Mouse (Mus musculus): ENCODE results near the gene Cfap54. TPM values are rescaled to one million over a fixed set of nuclear protein-coding genes. Genes with fewer than 3 reads are reported as not detected.

Cfap54 gene
- polyA plus RNA-seq, 1 experiment from 2014 or later: 0.40 TPM

DNA sequence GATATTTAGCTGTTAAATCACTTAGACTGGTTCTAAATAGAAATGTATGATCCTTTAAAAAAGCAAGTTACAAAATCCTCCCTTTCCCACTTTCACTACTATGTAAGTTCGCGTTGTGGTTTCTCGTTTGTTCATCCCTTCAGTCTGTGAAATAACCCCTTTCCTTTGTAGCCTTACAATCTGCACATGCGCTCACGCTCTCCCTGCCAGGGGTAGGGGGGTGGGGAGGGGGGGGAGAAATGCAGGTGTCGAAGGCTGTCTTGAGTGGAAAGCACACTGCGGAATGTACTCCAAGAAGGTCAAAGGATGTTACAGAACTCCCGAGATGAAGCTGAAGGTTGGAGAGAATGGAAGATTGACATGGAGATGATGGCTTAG lies 2.5 kb upstream of the Cfap54 start:
- H3K4me3 ChIP-seq (ENCODE audit: low read length): no peak overlapping the region
- H3K27me3 ChIP-seq (ENCODE audit: insufficient read depth, low read length): no peaks in the 10 kb centered on the region
- no peak overlapping the region for H3K27ac ChIP-seq (ENCODE audit: low read length)
- H3K36me3 ChIP-seq (ENCODE audit: insufficient read depth, low read length): no peaks in the 10 kb centered on the region
- H3K4me2 ChIP-seq (replicated peaks; ENCODE audit: low read depth, low read length): no peak overlapping the region
- H3K4me1 ChIP-seq (ENCODE audit: insufficient read depth, low read length): peaks cover 3% of the 10 kb centered on the region; the same call in 1 of the 2 replicates
- no peak for ATAC-seq (ENCODE audit: low FRiP score, low TSS enrichment)
- 63% methylated on average over 8 of the region's 8 CpGs for WGBS
- no peaks in the 10 kb centered on the region for H3K9me3 ChIP-seq (ENCODE audit: low read length)
- no peak overlapping the region for H3K9ac ChIP-seq (replicated peaks; ENCODE audit: low read length)

DNA sequence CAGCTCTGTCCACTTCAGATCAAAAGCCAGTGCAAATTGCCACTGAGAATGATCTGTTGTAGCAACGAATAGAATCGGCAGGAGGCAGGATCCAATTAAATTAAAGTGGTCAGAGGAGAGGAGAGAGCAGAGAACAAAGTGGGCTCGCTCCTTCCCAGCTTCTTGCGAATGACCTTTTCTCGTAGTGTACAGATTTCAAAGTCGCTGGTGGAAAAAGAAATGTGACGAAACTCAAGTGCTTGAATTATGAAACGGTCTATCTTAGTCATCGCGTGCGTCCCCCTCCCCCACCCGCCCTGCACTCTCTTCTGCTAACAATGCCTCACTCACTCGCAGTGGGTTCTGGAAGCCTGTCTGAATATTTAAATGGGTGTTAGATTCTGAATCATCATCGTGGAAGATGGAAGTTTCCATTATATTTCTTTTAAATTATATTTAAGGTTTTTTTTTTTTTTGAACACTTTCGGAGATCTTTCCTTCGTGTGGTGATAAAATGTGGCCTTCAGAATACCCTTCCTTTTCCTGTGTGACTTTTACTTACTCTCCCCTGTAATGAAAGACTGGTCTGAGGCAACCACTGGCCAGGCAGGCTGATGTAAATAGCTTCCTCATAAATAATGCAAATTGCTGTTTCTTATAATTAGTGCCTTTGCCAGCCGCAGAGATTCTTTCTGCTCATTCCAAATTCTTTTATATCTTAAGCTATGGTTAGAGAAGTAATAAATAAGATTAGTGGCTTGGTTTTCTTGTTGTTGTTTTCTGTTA lies 2.0 kb upstream of the Cfap54 start:
- H3K4me1 ChIP-seq (ENCODE audit: insufficient read depth, low read length): peaks cover 3% of the 10 kb centered on the region; the same call in 1 of the 2 replicates
- H3K27me3 ChIP-seq (ENCODE audit: insufficient read depth, low read length): no peaks in the 10 kb centered on the region
- H3K9me3 ChIP-seq (ENCODE audit: low read length): no peaks in the 10 kb centered on the region
- no peaks in the 10 kb centered on the region for H3K36me3 ChIP-seq (ENCODE audit: insufficient read depth, low read length)
- no peak for ATAC-seq (ENCODE audit: low FRiP score, low TSS enrichment)
- WGBS: 10% methylated on average over 17 of the region's 17 CpGs
- no peak overlapping the region for H3K27ac ChIP-seq (ENCODE audit: low read length)
- H3K9ac ChIP-seq (replicated peaks; ENCODE audit: low read length): no peak overlapping the region
- peak overlapping the region; percentile 28 for H3K4me3 ChIP-seq (ENCODE audit: low read length)
- peak overlapping the region; percentile 53 for H3K4me2 ChIP-seq (replicated peaks; ENCODE audit: low read depth, low read length)

DNA sequence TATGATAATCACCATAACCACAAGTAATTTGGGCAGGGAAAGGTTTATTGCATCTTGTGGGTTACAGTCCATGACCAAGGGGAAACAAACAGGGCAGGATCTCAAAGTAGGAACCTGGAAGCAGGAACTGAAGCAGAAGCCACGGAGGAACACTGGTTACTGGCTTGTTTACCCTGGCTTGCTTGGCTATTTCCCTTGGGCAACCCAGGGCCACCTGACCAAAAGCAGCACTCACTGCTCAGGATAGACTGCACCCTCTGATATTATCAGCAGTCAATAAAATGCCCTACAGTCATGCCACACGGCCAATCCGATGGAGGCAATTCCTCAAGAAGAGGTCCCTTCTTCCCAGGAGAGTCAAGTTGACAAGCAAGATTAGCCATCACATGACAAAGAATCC lies 1.9 kb downstream of the Cfap54 start:
- ATAC-seq (ENCODE audit: low FRiP score, low TSS enrichment): no peak
- Histone ChIP-seq H3K36me3 (ENCODE audit: insufficient read depth, low read length) (no peaks in the 10 kb centered on the region), H3K4me1 (ENCODE audit: insufficient read depth, low read length) (peaks cover 3% of the 10 kb centered on the region; the same call in 1 of the 2 replicates), H3K9me3 (ENCODE audit: low read length) (no peaks in the 10 kb centered on the region), H3K4me3 (ENCODE audit: low read length) (no peak overlapping the region), H3K27ac (ENCODE audit: low read length) (no peak overlapping the region), H3K27me3 (ENCODE audit: insufficient read depth, low read length) (no peaks in the 10 kb centered on the region), H3K9ac (replicated peaks; ENCODE audit: low read length) (no peak overlapping the region), H3K4me2 (replicated peaks; ENCODE audit: low read depth, low read length) (no peak overlapping the region)
- WGBS: 87% methylated on average over 3 of the region's 3 CpGs

DNA sequence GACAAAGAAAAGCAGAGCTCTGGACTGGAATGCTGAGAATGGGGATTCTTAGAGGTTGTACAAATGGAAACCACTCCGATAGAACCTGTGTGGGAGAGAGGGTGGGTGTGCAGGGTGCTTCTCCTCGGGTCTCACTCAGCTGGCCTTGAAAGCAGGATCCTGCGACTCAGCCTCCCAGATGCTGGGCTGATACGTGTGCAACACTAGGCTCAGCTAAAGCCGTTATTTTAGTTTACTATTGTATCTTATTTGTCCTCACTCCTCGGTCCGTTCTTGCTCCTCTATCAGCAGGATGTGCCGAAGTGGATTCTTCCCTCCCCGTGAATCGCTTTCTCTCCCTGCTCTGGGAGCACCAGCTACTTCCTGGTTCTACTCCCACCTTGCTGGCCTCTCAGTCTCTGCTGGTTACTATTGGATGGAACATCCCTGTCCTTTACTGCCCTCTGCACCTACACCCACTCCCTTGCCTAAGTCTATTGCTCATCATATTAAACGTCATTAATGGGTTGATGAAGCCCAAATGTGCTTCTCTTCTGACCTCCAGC lies 3.4 kb downstream of the Cfap54 start:
- no peaks in the 10 kb centered on the region for H3K9me3 ChIP-seq (ENCODE audit: low read length)
- no peaks in the 10 kb centered on the region for H3K36me3 ChIP-seq (ENCODE audit: insufficient read depth, low read length)
- H3K4me1 ChIP-seq (ENCODE audit: insufficient read depth, low read length): no peaks in the 10 kb centered on the region
- H3K4me2 ChIP-seq (replicated peaks; ENCODE audit: low read depth, low read length): no peak overlapping the region
- H3K4me3 ChIP-seq (ENCODE audit: low read length): no peak overlapping the region
- 74% methylated on average over 11 of the region's 11 CpGs for WGBS
- H3K9ac ChIP-seq (replicated peaks; ENCODE audit: low read length): no peak overlapping the region
- H3K27me3 ChIP-seq (ENCODE audit: insufficient read depth, low read length): no peaks in the 10 kb centered on the region
- no peak overlapping the region for H3K27ac ChIP-seq (ENCODE audit: low read length)
- ATAC-seq (ENCODE audit: low FRiP score, low TSS enrichment): no peak

DNA sequence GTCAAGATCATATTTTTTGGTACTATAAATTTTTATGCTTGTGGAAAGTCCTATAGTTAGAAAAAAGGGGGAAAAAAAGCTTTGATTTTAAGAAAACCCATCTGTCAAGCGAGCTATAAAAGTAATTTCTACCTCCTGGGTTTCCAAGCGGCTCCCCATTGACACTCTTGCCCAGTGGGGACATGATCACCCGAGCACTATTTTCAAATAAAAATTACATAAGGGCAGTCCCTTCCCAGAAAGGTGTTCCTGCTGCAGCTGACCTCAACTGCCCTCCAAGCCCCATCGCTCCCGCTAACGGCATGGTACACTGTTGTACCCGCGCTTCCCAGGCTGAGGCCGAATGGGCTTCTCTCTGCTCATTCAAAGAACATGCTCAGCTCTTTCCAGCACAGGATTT lies 5.0 kb downstream of the Cfap54 start:
- Histone ChIP-seq H3K36me3 (ENCODE audit: insufficient read depth, low read length) (no peaks in the 10 kb centered on the region), H3K9ac (replicated peaks; ENCODE audit: low read length) (no peak overlapping the region), H3K4me1 (ENCODE audit: insufficient read depth, low read length) (no peaks in the 10 kb centered on the region), H3K27me3 (ENCODE audit: insufficient read depth, low read length) (no peaks in the 10 kb centered on the region), H3K4me3 (ENCODE audit: low read length) (no peak overlapping the region), H3K9me3 (ENCODE audit: low read length) (no peaks in the 10 kb centered on the region), H3K4me2 (replicated peaks; ENCODE audit: low read depth, low read length) (no peak overlapping the region), H3K27ac (ENCODE audit: low read length) (no peak overlapping the region)
- 74% methylated on average over 9 of the region's 9 CpGs for WGBS
- ATAC-seq (ENCODE audit: low FRiP score, low TSS enrichment): no peak

DNA sequence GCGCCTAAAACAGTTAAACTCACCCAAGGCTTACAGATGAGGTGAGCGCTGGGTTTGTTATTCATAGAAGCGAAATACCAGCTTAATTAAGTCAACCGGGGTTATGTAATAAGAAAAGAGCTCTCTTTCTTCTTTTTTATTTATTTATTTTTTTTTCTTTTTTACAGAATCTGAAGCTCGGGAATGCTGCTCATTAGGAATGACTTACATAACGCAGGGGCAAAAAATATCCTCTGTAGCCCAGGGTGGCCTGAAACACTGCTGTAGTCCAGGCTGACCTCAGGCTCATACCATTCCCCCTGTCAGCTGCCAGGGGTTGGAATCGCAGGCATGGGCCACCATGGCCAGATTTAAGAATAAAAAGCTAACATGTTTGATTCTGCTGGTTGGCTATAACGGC lies 5.6 kb downstream of the Cfap54 start:
- Histone ChIP-seq H3K9ac (replicated peaks; ENCODE audit: low read length) (no peak overlapping the region), H3K4me3 (ENCODE audit: low read length) (no peak overlapping the region), H3K36me3 (ENCODE audit: insufficient read depth, low read length) (no peaks in the 10 kb centered on the region), H3K4me2 (replicated peaks; ENCODE audit: low read depth, low read length) (no peak overlapping the region), H3K27me3 (ENCODE audit: insufficient read depth, low read length) (no peaks in the 10 kb centered on the region), H3K9me3 (ENCODE audit: low read length) (no peaks in the 10 kb centered on the region), H3K27ac (ENCODE audit: low read length) (no peak overlapping the region), H3K4me1 (ENCODE audit: insufficient read depth, low read length) (no peaks in the 10 kb centered on the region)
- WGBS: 78% methylated on average over 8 of the region's 8 CpGs
- ATAC-seq (ENCODE audit: low FRiP score, low TSS enrichment): no peak

DNA sequence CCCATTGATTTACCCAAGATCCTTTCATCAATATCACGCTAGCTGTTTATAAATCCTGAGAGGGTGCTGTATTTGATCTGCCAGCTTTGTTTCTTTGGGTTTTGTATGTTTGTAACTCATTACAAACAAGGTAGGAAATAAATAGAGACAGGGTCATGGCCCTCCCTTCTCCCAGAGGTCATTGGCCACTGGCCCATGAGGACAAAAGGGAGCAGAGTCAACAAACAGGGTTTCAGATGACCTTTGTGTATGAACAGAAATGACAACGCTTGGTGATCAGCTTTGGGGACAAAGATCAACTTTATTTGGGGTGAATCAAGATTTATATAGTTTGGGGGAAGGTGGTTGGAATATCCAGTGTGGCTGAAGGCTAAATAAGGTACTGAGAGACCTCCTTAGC lies 8.6 kb downstream of the Cfap54 start:
- WGBS: 73% methylated on average over 2 of the region's 2 CpGs
- Histone ChIP-seq H3K36me3 (ENCODE audit: insufficient read depth, low read length) (no peaks in the 10 kb centered on the region), H3K27me3 (ENCODE audit: insufficient read depth, low read length) (no peaks in the 10 kb centered on the region), H3K9me3 (ENCODE audit: low read length) (no peaks in the 10 kb centered on the region), H3K4me3 (ENCODE audit: low read length) (no peak overlapping the region), H3K27ac (ENCODE audit: low read length) (no peak overlapping the region), H3K9ac (replicated peaks; ENCODE audit: low read length) (no peak overlapping the region), H3K4me1 (ENCODE audit: insufficient read depth, low read length) (no peaks in the 10 kb centered on the region), H3K4me2 (replicated peaks; ENCODE audit: low read depth, low read length) (no peak overlapping the region)
- ATAC-seq (ENCODE audit: low FRiP score, low TSS enrichment): no peak

DNA sequence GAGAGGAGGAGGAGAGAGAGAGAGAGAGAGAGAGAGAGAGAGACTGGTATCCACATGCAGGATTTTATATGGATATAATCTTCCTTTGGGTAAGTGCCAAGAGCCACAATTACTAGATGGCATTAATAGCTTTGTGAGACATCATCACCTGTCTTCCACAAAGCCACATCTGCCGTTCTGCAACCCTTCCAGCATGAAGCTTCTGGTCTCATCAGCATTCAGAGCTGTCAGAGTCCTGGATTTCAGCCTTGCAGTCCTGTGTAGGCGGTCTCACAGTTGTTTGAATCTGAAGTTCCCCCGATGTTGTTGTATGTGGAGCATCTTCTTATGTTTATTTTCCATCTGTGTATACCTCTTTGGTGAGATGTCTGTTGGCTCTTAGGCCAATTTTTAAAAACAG lies 9.7 kb downstream of the Cfap54 start:
- no peak overlapping the region for H3K27ac ChIP-seq (ENCODE audit: low read length)
- no peaks in the 10 kb centered on the region for H3K36me3 ChIP-seq (ENCODE audit: insufficient read depth, low read length)
- H3K4me2 ChIP-seq (replicated peaks; ENCODE audit: low read depth, low read length): no peak overlapping the region
- H3K9ac ChIP-seq (replicated peaks; ENCODE audit: low read length): no peak overlapping the region
- no peaks in the 10 kb centered on the region for H3K27me3 ChIP-seq (ENCODE audit: insufficient read depth, low read length)
- ATAC-seq (ENCODE audit: low FRiP score, low TSS enrichment): no peak
- H3K9me3 ChIP-seq (ENCODE audit: low read length): no peaks in the 10 kb centered on the region
- H3K4me1 ChIP-seq (ENCODE audit: insufficient read depth, low read length): no peaks in the 10 kb centered on the region
- WGBS: 74% methylated on average over 3 of the region's 3 CpGs
- H3K4me3 ChIP-seq (ENCODE audit: low read length): no peak overlapping the region

DNA sequence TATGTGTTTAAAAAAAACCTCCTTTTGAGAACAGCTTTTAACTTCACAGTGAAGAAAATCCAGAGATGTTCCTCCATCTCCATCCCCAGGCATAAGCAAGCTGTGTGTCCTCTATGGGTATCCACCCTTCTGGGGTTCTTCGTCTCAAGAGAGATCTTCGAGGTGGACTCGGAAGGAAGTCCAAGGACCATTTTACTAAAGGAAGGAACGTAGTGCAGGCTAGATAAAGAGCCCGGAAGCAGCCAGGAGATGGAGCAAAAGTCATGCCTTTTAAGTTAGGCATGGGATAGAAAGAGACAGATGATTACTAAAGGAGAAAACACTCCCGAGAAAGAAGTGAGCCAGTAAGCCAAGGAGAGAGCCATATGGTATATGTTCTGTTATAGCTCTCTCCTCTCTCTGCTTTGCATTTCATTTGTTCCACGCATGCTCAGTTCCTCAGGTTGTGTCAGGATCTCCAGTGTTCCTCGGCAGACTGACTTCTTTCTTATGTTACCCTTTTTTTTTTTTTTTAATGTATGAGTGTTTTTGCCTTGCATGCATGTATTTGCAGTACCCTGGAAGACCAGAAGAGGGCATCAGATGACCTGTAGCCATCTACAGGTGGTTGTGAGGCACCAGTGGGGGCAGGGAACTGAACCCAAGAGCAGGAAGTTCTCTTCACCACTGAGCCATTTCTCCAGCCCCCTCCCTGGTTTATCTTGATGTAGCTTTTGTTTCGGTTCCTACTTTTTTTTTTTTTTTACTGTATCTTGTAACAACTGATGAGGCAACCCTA lies 11.1 kb downstream of the Cfap54 start:
- Histone ChIP-seq H3K27ac (ENCODE audit: low read length) (0 out of 2 replicates have a peak overlapping the region, but pooled peaks have one; percentile 13), H3K4me1 (ENCODE audit: insufficient read depth, low read length) (no peaks in the 10 kb centered on the region), H3K4me2 (replicated peaks; ENCODE audit: low read depth, low read length) (no peak overlapping the region), H3K4me3 (ENCODE audit: low read length) (no peak overlapping the region), H3K27me3 (ENCODE audit: insufficient read depth, low read length) (no peaks in the 10 kb centered on the region), H3K36me3 (ENCODE audit: insufficient read depth, low read length) (no peaks in the 10 kb centered on the region), H3K9ac (replicated peaks; ENCODE audit: low read length) (no peak overlapping the region), H3K9me3 (ENCODE audit: low read length) (no peaks in the 10 kb centered on the region)
- no peak for ATAC-seq (ENCODE audit: low FRiP score, low TSS enrichment)
- 69% methylated on average over 9 of the region's 9 CpGs for WGBS

DNA sequence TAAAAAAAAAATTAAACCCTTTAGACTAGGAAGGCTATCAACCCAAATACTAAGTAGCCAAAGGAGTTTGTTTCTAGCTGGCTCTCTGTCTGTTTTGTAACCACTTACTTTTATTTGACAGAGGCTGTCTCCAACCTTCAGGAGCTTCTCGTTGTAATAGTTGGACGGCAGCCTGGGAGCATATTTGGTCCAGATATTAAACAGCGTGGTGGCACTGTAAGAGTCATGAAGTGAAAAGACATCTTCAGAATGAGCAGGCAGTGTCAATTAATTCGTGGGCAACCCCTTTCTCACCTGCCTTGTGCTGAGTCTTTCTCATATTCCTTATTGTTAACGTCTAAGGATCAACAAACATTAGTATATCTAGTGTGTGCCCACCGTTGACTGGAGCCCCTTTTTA lies 11.7 kb downstream of the Cfap54 start:
- Histone ChIP-seq H3K9me3 (ENCODE audit: low read length) (no peaks in the 10 kb centered on the region), H3K4me3 (ENCODE audit: low read length) (no peak overlapping the region), H3K4me2 (replicated peaks; ENCODE audit: low read depth, low read length) (no peak overlapping the region), H3K9ac (replicated peaks; ENCODE audit: low read length) (no peak overlapping the region), H3K36me3 (ENCODE audit: insufficient read depth, low read length) (no peaks in the 10 kb centered on the region), H3K27ac (ENCODE audit: low read length) (peak overlapping the region; percentile 13; the same call in 1 of the 2 replicates), H3K4me1 (ENCODE audit: insufficient read depth, low read length) (no peaks in the 10 kb centered on the region), H3K27me3 (ENCODE audit: insufficient read depth, low read length) (no peaks in the 10 kb centered on the region)
- 78% methylated on average over 6 of the region's 6 CpGs for WGBS
- no peak for ATAC-seq (ENCODE audit: low FRiP score, low TSS enrichment)

Measured in kidney, embryonic 16.5 days (tissue).